Mouse (Mus musculus): ENCODE data around the gene Gm4707. TPM values are rescaled to one million over a fixed set of nuclear protein-coding genes. Genes with fewer than 3 reads are reported as not detected.
A peak's percentile ranks its signal among the peaks of the same experiment; 100 is the strongest.

Gene Gm4707
- 2.8 and 4.0 TPM in 2 replicates for polyA plus RNA-seq (2015; fragmentation: Nextera tagmentation; extraction: Ambion mirVana)

DNA sequence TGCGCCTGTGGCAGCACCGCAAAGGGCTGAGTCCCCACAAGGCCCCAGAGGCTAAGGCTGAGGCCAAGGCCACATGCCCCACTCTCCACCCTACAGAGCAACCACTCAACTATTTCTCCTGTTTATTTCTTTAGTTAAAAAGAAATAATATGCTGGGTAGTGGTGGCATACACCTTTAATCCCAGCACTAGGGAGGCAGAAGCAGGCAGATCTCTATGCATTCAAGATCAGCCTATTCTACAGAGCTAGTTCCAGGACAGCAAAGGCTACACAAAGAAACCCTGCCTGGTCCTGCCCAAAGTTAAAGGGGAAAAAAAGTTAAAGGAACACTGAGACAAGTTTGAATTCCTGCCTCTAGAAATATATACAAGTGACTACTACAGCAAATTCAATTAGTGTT is at the start of gene Gm4707:
TSS of gene Gm4707 (minus strand) at position 101 of the 400 bp plus-strand sequence.
- H3K9me3 ChIP-seq (replicated peaks): no peaks in the 10 kb centered on the region
- no peak for ATAC-seq
- no peak within 1 kb of the TSS for H3K27ac ChIP-seq
- no peak within 1 kb of the TSS for H3K9ac ChIP-seq
- H3K36me3 ChIP-seq (ENCODE audit: poor library complexity, severe bottlenecking): peaks cover 63% of the 10 kb centered on the region
- no peak within 1 kb of the TSS for H3K4me2 ChIP-seq
- H3K27me3 ChIP-seq: no peaks in the 10 kb centered on the region
- no peak within 1 kb of the TSS for H3K4me3 ChIP-seq
- 100% methylated on average over 2 of the region's 2 CpGs for WGBS
- H3K4me1 ChIP-seq: no peaks in the 10 kb centered on the region

DNA sequence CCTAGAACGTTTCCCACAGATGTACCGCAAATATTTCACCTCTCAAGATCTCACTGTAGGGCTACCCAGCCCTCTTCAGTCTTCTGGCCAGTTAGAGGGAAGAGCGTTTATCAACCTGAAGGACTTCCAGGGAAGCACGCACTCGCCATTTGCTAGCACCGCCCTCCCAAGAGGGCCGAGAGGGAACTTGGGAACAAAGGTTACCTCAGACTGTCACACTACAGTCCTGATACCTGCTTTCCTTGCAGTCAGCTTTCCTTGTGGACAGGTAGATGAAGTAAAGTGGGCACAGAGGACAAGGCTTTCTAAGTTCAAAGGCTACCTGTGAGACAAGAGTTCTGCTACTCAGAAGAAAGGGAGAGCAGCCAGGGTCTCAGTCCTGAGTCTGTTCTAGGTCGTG is 47.1 kb upstream of the Gm4707 start:
- Histone ChIP-seq H3K27ac (no peak overlapping the region), H3K4me3 (no peak overlapping the region), H3K4me2 (no peak overlapping the region), H3K27me3 (no peaks in the 10 kb centered on the region), H3K4me1 (no peaks in the 10 kb centered on the region), H3K9ac (no peak overlapping the region), H3K36me3 (ENCODE audit: poor library complexity, severe bottlenecking) (peaks cover 81% of the 10 kb centered on the region), H3K9me3 (replicated peaks) (no peaks in the 10 kb centered on the region)
- 92% methylated on average over 8 of the region's 8 CpGs for WGBS
- no peak for ATAC-seq

DNA sequence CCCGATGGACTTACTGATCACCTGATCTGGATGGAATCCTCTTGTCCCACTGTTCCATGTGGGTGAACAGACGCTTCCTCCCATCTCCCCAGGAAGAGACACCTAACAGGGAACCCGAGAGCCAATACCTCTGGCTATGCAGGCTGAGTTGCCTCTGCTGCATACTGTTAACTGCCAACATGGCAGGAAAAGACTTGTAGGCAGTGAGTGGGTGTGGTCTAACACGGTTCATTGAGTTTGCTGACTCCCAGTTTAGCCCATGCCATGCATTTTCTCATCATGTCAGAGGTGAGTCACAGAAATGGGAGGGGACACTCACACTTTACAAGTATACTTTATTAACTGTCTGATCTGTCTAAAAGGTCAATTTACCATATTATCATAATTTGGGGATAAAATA is 36.1 kb upstream of the Gm4707 start:
- H3K4me2 ChIP-seq: no peak overlapping the region
- no peak overlapping the region for H3K9ac ChIP-seq
- no peaks in the 10 kb centered on the region for H3K4me1 ChIP-seq
- ATAC-seq: no peak
- no peak overlapping the region for H3K4me3 ChIP-seq
- H3K36me3 ChIP-seq (ENCODE audit: poor library complexity, severe bottlenecking): peaks cover 64% of the 10 kb centered on the region
- no peaks in the 10 kb centered on the region for H3K9me3 ChIP-seq (replicated peaks)
- WGBS: 95% methylated on average over 4 of the region's 4 CpGs
- no peaks in the 10 kb centered on the region for H3K27me3 ChIP-seq
- H3K27ac ChIP-seq: no peak overlapping the region

DNA sequence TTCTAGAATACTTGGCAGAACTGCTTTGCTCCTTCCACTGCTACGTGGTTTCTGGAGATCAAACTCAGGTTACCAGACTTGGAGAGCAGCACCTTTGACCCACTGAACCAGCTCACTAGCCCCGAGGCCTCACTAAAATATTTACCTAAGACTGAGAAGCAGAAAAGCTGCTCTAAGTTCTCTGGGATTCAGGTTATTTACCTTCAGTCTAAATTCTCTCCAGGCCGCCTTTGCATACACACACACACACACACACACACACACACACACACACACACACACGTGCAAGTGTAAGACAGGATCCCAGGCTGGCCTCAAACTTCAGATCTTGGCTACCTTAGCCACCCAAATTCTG is 31.6 kb upstream of the Gm4707 start:
- Histone ChIP-seq H3K9me3 (replicated peaks) (no peaks in the 10 kb centered on the region), H3K4me1 (no peaks in the 10 kb centered on the region), H3K4me2 (no peak overlapping the region), H3K4me3 (no peak overlapping the region), H3K36me3 (ENCODE audit: poor library complexity, severe bottlenecking) (peaks cover 21% of the 10 kb centered on the region), H3K27me3 (no peaks in the 10 kb centered on the region), H3K9ac (no peak overlapping the region), H3K27ac (no peak overlapping the region)
- 83% methylated on average over 4 of the region's 4 CpGs for WGBS
- no peak for ATAC-seq

DNA sequence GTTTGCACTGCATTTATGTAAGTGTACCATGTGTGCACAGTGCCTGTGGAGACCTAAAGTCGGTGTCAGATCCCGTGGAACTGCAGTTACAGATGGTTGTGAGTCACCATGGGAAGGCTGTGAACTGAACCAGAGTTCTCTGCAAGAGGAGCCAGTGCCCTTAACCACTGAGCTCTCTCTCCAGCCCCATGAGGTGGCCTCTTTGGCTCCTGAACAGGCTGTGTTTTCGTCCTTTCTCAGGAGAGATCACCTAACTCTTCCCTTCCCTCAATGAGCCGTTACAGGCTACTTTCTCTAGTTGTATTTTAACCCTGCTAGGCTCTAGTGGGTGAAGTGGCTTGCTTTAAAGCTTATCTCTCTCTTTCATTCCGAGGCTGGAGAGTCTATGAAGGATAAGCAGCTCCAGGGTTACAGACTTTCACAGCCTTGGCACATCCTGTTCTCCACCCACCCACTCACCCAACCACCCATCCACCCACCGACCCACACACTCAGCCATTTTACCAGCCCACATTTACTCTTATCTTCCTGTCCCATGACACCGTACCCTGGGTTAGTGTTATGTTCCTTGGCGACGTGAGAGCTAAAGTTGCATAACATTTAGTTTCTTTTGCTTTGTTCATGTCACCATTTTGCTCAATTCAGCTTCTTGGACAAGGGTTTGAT is 31.1 kb upstream of the Gm4707 start:
- Histone ChIP-seq H3K36me3 (ENCODE audit: poor library complexity, severe bottlenecking) (peaks cover 16% of the 10 kb centered on the region), H3K4me2 (no peak overlapping the region), H3K4me3 (no peak overlapping the region), H3K4me1 (0 out of 2 replicates have a peak, but pooled peaks cover 2% of the 10 kb centered on the region), H3K9me3 (replicated peaks) (no peaks in the 10 kb centered on the region), H3K27ac (no peak overlapping the region), H3K27me3 (no peaks in the 10 kb centered on the region), H3K9ac (no peak overlapping the region)
- ATAC-seq: no peak
- 83% methylated on average over 9 of the region's 9 CpGs for WGBS

DNA sequence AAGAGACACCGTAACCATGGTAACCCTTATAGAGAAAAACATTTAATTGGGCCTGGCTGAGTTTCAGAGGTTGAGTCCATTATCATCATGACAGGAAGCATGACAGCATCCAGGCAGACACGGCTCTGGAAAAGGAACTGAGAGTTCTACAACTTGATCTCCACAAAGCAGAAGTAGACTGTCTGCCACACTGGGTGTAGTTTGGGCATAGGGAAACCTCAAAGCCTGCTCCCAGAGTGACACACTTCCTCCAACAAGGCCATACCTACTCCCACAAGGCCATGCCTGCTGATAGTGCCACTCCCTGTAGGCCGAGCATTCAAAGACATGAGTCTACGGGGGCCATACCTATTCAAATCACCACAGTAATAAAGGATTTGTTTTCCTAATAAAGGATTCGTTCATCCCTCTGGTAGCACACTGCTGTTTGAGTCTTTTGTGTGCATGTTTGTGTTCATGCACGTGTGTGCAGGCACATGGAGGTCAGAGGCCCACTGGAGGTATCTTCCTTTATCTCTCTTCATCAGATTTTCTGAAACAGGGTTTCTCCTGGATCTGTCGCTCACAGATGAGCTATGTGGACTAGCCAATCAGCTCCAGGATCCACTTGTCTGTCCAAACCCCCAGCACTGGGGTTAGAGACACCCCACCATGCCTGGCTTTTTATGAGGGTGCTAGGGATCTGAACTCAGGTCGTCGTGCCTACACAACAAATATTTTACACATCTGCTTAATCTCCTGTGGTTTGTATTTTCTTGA is 30.2 kb upstream of the Gm4707 start:
- no peak for ATAC-seq
- Histone ChIP-seq H3K9ac (no peak overlapping the region), H3K4me1 (0 out of 2 replicates have a peak, but pooled peaks cover 6% of the 10 kb centered on the region), H3K36me3 (ENCODE audit: poor library complexity, severe bottlenecking) (peaks cover 7% of the 10 kb centered on the region), H3K27ac (no peak overlapping the region), H3K4me2 (no peak overlapping the region), H3K27me3 (no peaks in the 10 kb centered on the region), H3K9me3 (replicated peaks) (no peaks in the 10 kb centered on the region), H3K4me3 (no peak overlapping the region)
- 75% methylated on average over 9 of the region's 9 CpGs for WGBS

DNA sequence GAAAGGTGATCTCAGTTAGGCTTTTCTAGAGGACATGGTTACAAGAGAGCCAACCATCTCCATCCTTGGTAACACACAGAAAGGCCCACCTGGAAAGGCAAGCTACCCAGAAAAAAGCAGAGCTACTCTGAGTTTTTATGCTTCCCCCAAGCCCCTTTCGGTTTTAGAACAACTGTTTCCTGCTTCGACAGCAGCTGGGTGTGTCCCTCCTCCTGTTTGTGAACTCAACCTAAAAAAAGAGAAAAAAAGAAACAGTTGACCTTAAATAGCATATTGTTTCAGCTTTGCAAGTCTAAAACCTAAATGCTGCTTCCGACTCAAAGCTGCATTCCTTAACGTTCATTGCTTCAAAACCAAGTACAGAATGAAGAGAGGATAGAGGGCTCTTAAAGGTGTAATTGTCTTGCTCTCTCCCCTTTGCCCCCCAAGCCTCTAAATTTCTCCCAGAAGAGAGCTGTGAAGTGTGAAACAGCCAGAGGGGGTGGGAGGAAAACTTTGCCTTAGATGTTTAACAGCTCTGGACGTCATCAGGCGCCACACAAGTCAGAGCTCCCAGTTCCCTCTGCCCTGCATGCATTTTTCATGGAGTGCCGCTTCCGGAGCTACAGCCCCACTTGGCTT is 26.6 kb upstream of the Gm4707 start:
- H3K4me2 ChIP-seq: no peak overlapping the region
- no peak overlapping the region for H3K27ac ChIP-seq
- no peak for ATAC-seq
- H3K4me3 ChIP-seq: no peak overlapping the region
- H3K36me3 ChIP-seq (ENCODE audit: poor library complexity, severe bottlenecking): no peaks in the 10 kb centered on the region
- H3K9ac ChIP-seq: no peak overlapping the region
- H3K27me3 ChIP-seq: no peaks in the 10 kb centered on the region
- 62% methylated on average over 8 of the region's 8 CpGs for WGBS
- no peaks in the 10 kb centered on the region for H3K9me3 ChIP-seq (replicated peaks)
- 0 out of 2 replicates have a peak, but pooled peaks cover 6% of the 10 kb centered on the region for H3K4me1 ChIP-seq

DNA sequence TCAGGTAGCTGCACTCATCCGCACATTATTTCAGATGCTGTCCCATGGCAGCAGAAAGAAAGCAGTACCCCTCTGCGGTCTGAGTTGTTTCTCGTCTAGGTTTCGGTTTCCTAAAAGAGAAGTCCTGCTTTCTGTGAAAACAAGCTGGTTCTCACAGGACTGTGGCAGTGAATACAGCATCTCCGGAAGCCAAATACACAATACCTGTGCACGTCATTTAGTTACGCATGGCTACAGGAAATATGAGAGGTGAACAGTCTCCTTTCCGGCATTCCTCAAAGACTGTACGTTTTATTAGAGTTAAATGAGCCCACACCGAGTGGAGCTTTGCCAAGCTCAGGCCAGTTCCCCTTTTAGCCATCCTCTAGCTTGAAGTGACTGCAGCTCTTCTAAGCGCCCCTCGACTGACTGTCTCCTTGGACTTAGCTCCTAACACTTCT is 26.1 kb upstream of the Gm4707 start:
- ATAC-seq: no peak
- Histone ChIP-seq H3K4me2 (peak overlapping the region; percentile 5; the same call in 1 of the 2 replicates), H3K27ac (no peak overlapping the region), H3K4me3 (no peak overlapping the region), H3K9me3 (replicated peaks) (no peaks in the 10 kb centered on the region), H3K27me3 (no peaks in the 10 kb centered on the region), H3K4me1 (0 out of 2 replicates have a peak, but pooled peaks cover 6% of the 10 kb centered on the region), H3K36me3 (ENCODE audit: poor library complexity, severe bottlenecking) (no peaks in the 10 kb centered on the region), H3K9ac (no peak overlapping the region)
- 65% methylated on average over 12 of the region's 12 CpGs for WGBS

DNA sequence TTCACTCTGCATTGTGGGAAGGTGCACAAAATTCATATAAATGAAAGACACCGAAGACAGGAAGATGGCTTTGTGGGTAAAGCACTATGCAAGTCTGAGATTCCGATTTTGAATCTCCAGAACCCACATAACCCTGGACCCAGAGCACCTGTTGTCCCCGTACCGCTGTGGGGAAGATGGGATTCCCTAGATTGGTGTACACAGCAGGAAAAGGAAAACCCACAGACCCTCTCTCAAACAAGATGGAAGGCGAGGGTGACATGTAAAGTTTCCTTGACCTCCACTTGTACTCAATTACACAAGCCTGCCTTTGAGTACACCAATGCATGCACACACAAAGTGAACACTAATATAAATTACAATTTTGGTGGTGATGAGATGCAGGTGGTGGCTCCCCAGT is 25.0 kb upstream of the Gm4707 start:
- H3K9ac ChIP-seq: no peak overlapping the region
- H3K4me1 ChIP-seq: 0 out of 2 replicates have a peak, but pooled peaks cover 6% of the 10 kb centered on the region
- no peaks in the 10 kb centered on the region for H3K9me3 ChIP-seq (replicated peaks)
- no peaks in the 10 kb centered on the region for H3K36me3 ChIP-seq (ENCODE audit: poor library complexity, severe bottlenecking)
- no peaks in the 10 kb centered on the region for H3K27me3 ChIP-seq
- WGBS: 93% methylated on average over 5 of the region's 5 CpGs
- no peak overlapping the region for H3K4me3 ChIP-seq
- no peak for ATAC-seq
- no peak overlapping the region for H3K4me2 ChIP-seq
- H3K27ac ChIP-seq: no peak overlapping the region

DNA sequence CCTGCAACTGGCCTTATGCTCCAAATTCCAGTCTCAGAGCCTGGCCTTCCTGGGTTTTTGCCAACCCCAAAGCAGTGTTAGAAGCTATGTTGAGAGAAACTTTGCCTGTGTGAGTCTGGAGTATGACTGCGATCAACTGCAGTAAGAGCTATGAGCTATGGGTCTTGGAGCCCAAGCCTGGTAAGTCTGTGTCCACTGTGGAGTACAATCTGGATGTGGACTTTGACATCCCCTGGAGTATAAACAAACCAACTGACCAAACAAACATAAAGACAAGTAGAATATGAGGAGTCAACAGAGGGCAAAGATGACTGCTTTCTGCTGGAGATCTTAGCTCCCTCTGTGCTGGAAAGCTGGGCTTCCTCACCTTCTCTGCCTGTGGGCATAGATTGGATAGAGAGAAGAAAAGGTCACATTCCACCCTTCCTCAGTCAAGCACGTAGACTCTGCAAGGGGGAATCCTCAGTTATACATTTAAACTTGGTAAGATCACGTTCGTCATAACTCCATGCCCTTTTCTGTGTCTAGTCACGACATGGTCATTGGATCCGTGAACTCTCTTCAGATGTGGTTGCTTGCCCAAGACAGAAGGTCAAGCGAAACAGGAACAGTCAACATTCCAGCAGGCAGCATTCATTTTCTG is 23.8 kb upstream of the Gm4707 start:
- no peak overlapping the region for H3K4me2 ChIP-seq
- no peak overlapping the region for H3K27ac ChIP-seq
- WGBS: 95% methylated on average over 7 of the region's 7 CpGs
- no peaks in the 10 kb centered on the region for H3K27me3 ChIP-seq
- H3K4me3 ChIP-seq: no peak overlapping the region
- H3K9ac ChIP-seq: no peak overlapping the region
- H3K36me3 ChIP-seq (ENCODE audit: poor library complexity, severe bottlenecking): no peaks in the 10 kb centered on the region
- no peaks in the 10 kb centered on the region for H3K9me3 ChIP-seq (replicated peaks)
- H3K4me1 ChIP-seq: 0 out of 2 replicates have a peak, but pooled peaks cover 6% of the 10 kb centered on the region
- no peak for ATAC-seq

DNA sequence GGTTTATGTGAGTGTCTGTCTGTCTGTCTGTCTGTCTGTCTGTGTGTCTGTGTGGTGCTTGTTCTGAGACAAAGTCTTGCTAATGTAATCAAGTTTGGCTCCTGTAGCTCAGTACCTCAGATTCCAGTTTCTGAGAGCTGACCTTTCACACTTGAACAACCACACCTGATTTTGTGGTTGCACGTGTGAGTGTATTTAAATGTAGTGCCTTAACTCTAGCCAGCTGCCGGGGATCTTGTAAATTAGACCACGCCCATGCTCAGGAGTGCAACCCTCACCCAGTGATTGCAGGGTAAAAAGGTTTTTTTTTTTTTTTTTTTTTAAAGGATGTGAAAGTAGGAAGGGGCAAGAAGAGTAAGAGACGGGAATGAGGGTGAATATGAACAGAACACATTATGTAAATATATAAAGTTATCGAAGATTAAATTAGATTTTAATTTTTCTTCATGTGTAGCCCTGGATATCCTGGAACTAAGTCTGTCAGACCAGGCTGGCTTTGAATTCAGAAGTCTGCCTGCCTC is 19.7 kb upstream of the Gm4707 start:
- no peaks in the 10 kb centered on the region for H3K27me3 ChIP-seq
- no peak overlapping the region for H3K27ac ChIP-seq
- peaks cover 7% of the 10 kb centered on the region for H3K4me1 ChIP-seq
- no peak overlapping the region for H3K4me3 ChIP-seq
- no peak for ATAC-seq
- no peaks in the 10 kb centered on the region for H3K9me3 ChIP-seq (replicated peaks)
- H3K9ac ChIP-seq: no peak overlapping the region
- no peaks in the 10 kb centered on the region for H3K36me3 ChIP-seq (ENCODE audit: poor library complexity, severe bottlenecking)
- no peak overlapping the region for H3K4me2 ChIP-seq
- 84% methylated on average over 5 of the region's 5 CpGs for WGBS

DNA sequence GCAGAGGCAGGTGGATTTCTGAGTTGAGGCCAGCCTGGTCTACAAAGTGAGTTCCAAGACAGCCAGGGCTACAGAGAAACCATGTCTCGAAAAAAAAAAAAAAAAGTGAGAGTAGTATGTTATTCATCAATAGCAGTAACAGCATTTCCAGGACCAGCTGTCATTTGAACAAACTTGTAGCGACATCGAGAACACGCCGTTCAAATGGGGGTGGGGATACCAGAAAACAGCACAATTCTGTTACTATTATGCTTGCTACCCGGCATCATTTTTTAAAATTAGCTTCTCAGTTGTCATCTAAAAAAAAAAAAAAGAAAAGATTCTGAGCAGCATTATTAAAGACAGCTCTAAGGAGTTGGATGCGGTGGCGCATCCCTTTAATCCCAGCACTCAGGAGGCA is 17.8 kb upstream of the Gm4707 start:
- H3K4me2 ChIP-seq: no peak overlapping the region
- no peak overlapping the region for H3K9ac ChIP-seq
- H3K4me3 ChIP-seq: no peak overlapping the region
- H3K4me1 ChIP-seq: peaks cover 15% of the 10 kb centered on the region
- no peaks in the 10 kb centered on the region for H3K9me3 ChIP-seq (replicated peaks)
- no peaks in the 10 kb centered on the region for H3K27me3 ChIP-seq
- H3K27ac ChIP-seq: no peak overlapping the region
- H3K36me3 ChIP-seq (ENCODE audit: poor library complexity, severe bottlenecking): no peaks in the 10 kb centered on the region
- 98% methylated on average over 8 of the region's 8 CpGs for WGBS
- no peak for ATAC-seq

All from forebrain, embryonic 13.5 days (tissue).